Mouse (Mus musculus): ENCODE measurements around the gene Tgfbr1. TPM values are rescaled to one million over a fixed set of nuclear protein-coding genes. Genes with fewer than 3 reads are reported as not detected.
"Not testable (repeated sequence)": the region's sequence is repeated elsewhere in the genome, so short reads cannot be mapped to it uniquely, and the experiment has no call there.

Tgfbr1 gene
- polyA plus RNA-seq, 1 experiment from 2014 or later: 63.2 TPM

DNA sequence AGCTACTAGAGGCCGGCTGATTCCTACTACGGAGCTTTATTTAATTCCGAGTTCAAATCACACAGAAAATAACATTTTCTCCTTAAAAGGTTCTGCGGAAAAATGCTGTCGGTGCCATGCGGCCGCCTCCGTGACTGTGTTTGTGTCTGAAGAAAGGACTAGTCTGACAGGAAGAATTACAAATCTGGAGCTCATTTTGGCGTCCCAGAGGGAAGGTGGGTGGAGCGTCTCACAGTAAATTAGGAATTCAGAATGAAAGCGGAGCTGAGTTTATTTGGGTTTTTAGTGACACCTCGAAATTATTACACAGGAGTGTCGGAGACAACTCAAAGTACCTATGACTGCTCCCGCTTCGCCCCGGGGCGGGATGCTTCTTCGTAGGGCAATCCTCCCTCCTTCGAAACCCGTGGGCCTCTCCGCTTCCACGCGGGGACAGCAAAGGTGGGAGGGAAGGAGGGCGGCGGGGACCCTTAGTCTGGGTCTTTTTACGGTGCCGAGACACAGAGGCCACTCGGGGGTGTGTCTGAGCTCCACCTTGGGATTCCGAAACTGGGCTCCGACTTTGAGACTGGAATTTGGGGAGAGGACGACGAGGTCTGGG is 861 bp upstream of the Tgfbr1 start:
- H3K27ac ChIP-seq: 0 out of 2 replicates have a peak overlapping the region, but pooled peaks have one; percentile 0
- H3K4me2 ChIP-seq (replicated peaks): peak overlapping the region; percentile 87
- H3K9me3 ChIP-seq: no peaks in the 10 kb centered on the region
- peaks cover 39% of the 10 kb centered on the region for H3K4me1 ChIP-seq (replicated peaks)
- 1% methylated on average over 32 of the region's 32 CpGs for WGBS
- no peaks in the 10 kb centered on the region for H3K27me3 ChIP-seq
- H3K9ac ChIP-seq (replicated peaks): peak overlapping the region; percentile 98
- no peaks in the 10 kb centered on the region for H3K36me3 ChIP-seq
- no peak for ATAC-seq
- H3K4me3 ChIP-seq (replicated peaks): peak overlapping the region; percentile 89

DNA sequence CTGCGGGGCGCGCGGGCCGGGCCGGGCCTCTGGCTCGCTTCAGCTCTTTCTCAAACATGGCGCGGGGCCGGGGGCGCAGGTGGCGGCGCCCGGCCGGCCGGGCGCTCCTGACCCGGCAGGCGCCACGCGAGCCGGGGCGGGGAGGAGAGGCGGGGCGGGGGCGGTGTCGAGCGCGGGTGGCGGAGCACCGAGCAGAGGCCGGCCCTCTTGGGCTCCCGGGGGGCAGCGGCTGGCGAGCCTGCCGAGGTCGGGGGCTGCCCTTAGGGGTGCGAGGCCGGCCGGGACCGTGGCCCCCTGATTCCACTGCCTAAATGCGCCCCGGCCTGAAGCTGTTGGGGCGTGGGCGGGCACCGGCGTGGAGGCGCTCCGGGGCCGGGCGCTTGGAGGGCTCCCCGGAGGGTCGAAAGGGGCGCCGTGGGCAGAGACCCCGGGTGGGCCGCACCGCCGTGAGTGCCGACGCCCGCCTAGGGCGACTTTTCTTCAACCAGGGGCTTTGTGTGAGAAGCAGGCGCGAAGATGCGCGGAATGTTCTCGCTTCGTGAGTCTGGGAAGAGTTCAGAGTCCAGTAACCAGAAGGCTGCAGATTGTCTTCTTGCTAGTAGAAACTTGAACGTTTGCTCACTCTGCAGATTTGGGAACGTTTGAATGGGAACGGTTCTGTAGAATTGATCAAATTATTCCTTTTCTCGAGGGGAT is 542 bp downstream of the Tgfbr1 start:
- no peaks in the 10 kb centered on the region for H3K36me3 ChIP-seq
- peak overlapping the region; percentile 87 for H3K4me2 ChIP-seq (replicated peaks)
- no peaks in the 10 kb centered on the region for H3K27me3 ChIP-seq
- H3K27ac ChIP-seq: peak overlapping the region; percentile 95
- ATAC-seq: peak; percentile 82
- H3K9me3 ChIP-seq: no peaks in the 10 kb centered on the region
- H3K4me3 ChIP-seq (replicated peaks): peak overlapping the region; percentile 89
- WGBS: under 1% methylated on average over 39 of the region's 73 CpGs
- peaks cover 41% of the 10 kb centered on the region for H3K4me1 ChIP-seq (replicated peaks)
- peak overlapping the region; percentile 98 for H3K9ac ChIP-seq (replicated peaks)

DNA sequence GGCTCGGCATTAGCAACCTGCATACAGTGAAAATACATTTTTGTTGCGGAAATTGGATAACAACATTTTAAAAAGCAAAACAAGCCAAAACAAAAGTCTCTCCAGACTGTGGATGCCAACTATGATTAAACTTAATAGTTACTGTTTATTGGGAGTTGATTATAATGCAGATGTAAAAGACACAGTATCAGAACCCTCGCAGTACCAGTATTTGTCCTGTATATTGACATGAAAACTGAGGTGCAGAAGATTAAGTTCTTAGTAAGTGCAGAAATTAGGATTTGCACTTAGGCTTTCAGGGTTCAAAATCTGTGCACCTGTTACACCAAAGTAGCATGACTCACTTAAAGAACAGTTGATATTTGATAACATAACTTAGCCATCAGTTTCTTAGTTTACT is 1.3 kb downstream of the Tgfbr1 start:
- H3K36me3 ChIP-seq: no peaks in the 10 kb centered on the region
- H3K4me2 ChIP-seq (replicated peaks): peak overlapping the region; percentile 87
- peak overlapping the region; percentile 98 for H3K9ac ChIP-seq (replicated peaks)
- H3K4me1 ChIP-seq (replicated peaks): peaks cover 44% of the 10 kb centered on the region
- no peaks in the 10 kb centered on the region for H3K27me3 ChIP-seq
- no peak for ATAC-seq
- peak overlapping the region; percentile 89 for H3K4me3 ChIP-seq (replicated peaks)
- WGBS: 30% methylated on average over 3 of the region's 3 CpGs
- H3K9me3 ChIP-seq: no peaks in the 10 kb centered on the region
- no peak overlapping the region for H3K27ac ChIP-seq

DNA sequence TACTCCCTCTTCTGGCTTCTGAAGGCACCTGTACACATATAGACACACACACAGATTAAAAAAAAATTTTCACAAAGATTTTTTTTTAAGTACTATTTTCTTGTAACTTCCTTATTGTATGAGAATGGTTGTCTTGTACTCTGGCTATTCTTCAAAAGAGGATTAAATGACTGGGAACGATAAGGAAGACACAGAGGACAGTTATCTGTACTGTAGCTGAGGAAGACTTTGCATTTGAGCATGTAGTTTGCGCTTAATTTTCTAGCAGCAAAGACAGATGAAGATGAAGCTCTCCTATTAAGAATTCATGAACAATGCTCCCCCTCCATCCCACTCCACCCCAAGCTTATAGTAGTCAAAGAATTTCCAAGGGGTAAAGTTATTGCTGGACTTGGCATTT is 9.6 kb downstream of the Tgfbr1 start:
- no peak overlapping the region for H3K4me3 ChIP-seq (replicated peaks)
- WGBS: 87% methylated on average over 2 of the region's 2 CpGs
- ATAC-seq: no peak

DNA sequence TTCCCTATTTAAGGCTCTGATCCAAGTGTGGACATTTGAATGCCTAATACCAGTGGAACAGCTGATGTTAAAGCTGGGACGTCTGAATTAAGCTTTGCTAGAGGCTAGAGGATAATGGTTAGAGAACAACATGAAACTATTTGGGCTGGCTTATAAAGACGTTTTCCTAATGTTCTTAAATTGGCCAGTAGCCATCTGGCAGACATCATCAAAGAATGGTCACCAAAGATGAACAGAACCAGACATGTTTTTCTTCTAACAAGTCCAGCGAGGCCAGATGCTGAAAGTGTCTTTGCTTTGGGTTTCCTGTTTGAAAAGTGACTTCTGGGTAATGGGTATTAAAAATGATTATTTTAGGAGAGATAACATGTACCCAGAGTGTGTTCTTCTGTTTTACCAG is 10.1 kb downstream of the Tgfbr1 start:
- no peaks in the 10 kb centered on the region for H3K36me3 ChIP-seq
- no peak overlapping the region for H3K27ac ChIP-seq
- no peaks in the 10 kb centered on the region for H3K27me3 ChIP-seq
- ATAC-seq: no peak
- H3K9me3 ChIP-seq: no peaks in the 10 kb centered on the region
- no peak overlapping the region for H3K4me3 ChIP-seq (replicated peaks)
- 60% methylated on average over 3 of the region's 3 CpGs for WGBS
- 0 out of 2 replicates have a peak, but pooled peaks cover 12% of the 10 kb centered on the region for H3K4me1 ChIP-seq (replicated peaks)
- H3K4me2 ChIP-seq (replicated peaks): no peak overlapping the region
- H3K9ac ChIP-seq (replicated peaks): no peak overlapping the region

More for the DNA sequence above, 9.6 kb downstream of the Tgfbr1 start:
- Histone ChIP-seq H3K4me1 (replicated peaks) (0 out of 2 replicates have a peak, but pooled peaks cover 12% of the 10 kb centered on the region), H3K27ac (no peak overlapping the region), H3K9me3 (no peaks in the 10 kb centered on the region), H3K4me2 (replicated peaks) (no peak overlapping the region), H3K36me3 (no peaks in the 10 kb centered on the region), H3K27me3 (no peaks in the 10 kb centered on the region), H3K9ac (replicated peaks) (no peak overlapping the region)

DNA sequence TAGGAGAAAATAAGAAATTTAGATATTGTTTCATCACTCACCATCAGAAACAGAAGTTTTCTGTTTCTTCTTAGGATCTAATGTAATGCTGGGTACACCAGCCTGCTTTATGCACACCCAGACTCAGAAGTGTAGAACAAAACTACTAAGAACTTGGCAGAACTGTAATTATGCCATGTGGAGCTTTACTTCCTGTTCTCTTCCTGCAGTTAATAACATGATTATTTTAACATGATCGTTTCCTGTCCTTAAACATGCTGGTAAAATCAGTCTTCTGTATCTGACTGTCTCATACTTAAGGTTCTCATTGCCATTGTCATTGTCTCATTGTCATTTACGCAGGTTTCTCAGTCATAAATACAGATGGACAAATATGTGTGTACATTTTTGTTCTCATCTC is 15.7 kb downstream of the Tgfbr1 start:
- H3K9me3 ChIP-seq: no peaks in the 10 kb centered on the region
- ATAC-seq: no peak
- H3K36me3 ChIP-seq: no peaks in the 10 kb centered on the region
- no peak overlapping the region for H3K4me3 ChIP-seq (replicated peaks)
- H3K27ac ChIP-seq: no peak overlapping the region
- no peak overlapping the region for H3K9ac ChIP-seq (replicated peaks)
- no peaks in the 10 kb centered on the region for H3K4me1 ChIP-seq (replicated peaks)
- no peaks in the 10 kb centered on the region for H3K27me3 ChIP-seq
- H3K4me2 ChIP-seq (replicated peaks): no peak overlapping the region
- 96% methylated on average over 2 of the region's 2 CpGs for WGBS

DNA sequence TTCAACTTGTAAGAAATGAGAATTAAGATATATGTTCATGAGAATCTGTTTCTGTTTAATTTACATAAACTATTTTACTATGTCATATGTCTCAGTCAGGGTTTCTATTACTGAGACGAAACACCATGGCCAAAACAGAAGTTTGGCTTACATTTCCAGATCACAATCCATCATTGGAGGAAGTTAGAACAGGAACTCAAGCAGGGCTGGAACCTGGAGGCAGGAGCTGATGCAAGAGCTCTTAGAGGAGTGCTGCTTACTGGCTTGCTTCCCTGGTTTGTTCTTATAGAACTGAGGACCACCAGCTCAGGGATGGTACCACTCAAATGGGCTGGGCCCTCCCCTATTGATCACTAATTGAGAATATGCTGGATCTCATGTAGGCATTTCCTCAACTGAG is 25.7 kb downstream of the Tgfbr1 start:
- Histone ChIP-seq H3K27me3 (no peaks in the 10 kb centered on the region), H3K4me1 (replicated peaks) (no peaks in the 10 kb centered on the region), H3K36me3 (no peaks in the 10 kb centered on the region), H3K9ac (replicated peaks) (no peak overlapping the region), H3K4me2 (replicated peaks) (no peak overlapping the region), H3K4me3 (replicated peaks) (no peak overlapping the region), H3K27ac (no peak overlapping the region), H3K9me3 (no peaks in the 10 kb centered on the region)
- ATAC-seq: no peak
- WGBS: 94% methylated on average over 1 of the region's 1 CpGs

DNA sequence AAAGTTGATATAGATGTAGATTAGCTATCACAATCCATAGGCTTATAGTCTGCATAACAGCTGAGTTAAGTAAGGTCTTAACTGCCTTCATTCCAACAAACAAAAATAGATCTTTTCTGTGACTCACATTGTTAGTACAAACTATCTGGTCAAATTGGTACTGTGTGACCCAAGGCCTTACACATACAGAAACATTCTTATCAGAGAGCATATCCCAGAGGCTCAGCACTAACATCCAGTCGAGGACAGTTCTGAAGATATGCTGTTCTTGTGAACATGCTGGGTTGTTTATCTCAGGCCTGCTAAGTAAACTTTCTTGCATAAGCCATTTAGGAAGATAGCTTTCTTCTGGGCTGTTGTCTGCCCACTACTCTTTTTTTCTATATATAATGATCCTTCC is 29.4 kb downstream of the Tgfbr1 start:
- no peak for ATAC-seq
- H3K4me3 ChIP-seq (replicated peaks): no peak overlapping the region
- WGBS: 92% methylated on average over 1 of the region's 1 CpGs

DNA sequence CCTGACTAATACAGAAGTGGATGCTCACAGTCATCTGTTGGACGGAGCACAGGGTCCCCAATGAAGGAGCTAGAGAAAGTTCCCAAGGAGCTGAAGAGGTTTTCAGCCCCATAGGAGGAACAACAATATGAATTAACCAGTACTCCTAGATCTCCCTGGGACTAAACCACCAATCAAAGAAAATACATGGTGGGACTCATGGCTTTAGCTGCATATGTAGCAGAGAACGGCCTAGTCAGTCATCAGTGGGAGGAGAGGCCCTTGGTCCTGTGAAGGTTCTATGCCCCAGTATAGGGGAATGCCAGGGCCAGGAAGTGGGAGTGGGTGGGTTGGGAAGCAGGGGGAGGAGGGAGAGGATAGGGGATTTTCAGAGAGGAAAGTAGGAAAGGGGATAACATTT is 38.9 kb downstream of the Tgfbr1 start:
- not testable (repeated sequence) for H3K27ac ChIP-seq; H3K4me2 ChIP-seq (replicated peaks); H3K9ac ChIP-seq (replicated peaks); H3K27me3 ChIP-seq; H3K4me3 ChIP-seq (replicated peaks); H3K9me3 ChIP-seq; ATAC-seq; H3K4me1 ChIP-seq (replicated peaks)
- peaks cover 13% of the 10 kb centered on the region for H3K36me3 ChIP-seq
- WGBS: 90% methylated on average over 2 of the region's 2 CpGs

More for the DNA sequence above, 29.4 kb downstream of the Tgfbr1 start:
- Histone ChIP-seq H3K27ac (no peak overlapping the region), H3K36me3 (peaks cover 19% of the 10 kb centered on the region), H3K9me3 (peaks cover 6% of the 10 kb centered on the region; the same call in 1 of the 2 replicates), H3K4me2 (replicated peaks) (no peak overlapping the region), H3K27me3 (no peaks in the 10 kb centered on the region), H3K4me1 (replicated peaks) (no peaks in the 10 kb centered on the region), H3K9ac (replicated peaks) (no peak overlapping the region)

DNA sequence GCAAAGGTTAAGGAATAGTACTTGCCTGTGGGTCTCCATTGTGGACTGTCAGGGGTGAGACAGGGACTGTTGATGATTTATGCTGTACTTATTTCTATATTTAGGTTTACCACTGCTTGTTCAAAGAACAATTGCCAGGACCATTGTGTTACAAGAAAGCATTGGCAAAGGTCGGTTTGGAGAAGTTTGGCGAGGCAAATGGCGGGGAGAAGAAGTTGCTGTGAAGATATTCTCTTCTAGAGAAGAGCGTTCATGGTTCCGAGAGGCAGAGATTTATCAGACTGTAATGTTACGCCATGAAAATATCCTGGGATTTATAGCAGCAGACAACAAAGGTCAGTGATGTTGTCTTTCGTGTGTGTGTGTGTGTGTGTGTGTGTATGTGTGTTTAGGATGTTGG is 43.2 kb downstream of the Tgfbr1 start:
- H3K9ac ChIP-seq (replicated peaks): no peak overlapping the region
- no peak overlapping the region for H3K27ac ChIP-seq
- H3K27me3 ChIP-seq: no peaks in the 10 kb centered on the region
- ATAC-seq: no peak
- WGBS: 94% methylated on average over 7 of the region's 7 CpGs
- no peak overlapping the region for H3K4me2 ChIP-seq (replicated peaks)
- H3K36me3 ChIP-seq: peaks cover 30% of the 10 kb centered on the region
- no peaks in the 10 kb centered on the region for H3K4me1 ChIP-seq (replicated peaks)
- H3K4me3 ChIP-seq (replicated peaks): no peak overlapping the region
- no peaks in the 10 kb centered on the region for H3K9me3 ChIP-seq

DNA sequence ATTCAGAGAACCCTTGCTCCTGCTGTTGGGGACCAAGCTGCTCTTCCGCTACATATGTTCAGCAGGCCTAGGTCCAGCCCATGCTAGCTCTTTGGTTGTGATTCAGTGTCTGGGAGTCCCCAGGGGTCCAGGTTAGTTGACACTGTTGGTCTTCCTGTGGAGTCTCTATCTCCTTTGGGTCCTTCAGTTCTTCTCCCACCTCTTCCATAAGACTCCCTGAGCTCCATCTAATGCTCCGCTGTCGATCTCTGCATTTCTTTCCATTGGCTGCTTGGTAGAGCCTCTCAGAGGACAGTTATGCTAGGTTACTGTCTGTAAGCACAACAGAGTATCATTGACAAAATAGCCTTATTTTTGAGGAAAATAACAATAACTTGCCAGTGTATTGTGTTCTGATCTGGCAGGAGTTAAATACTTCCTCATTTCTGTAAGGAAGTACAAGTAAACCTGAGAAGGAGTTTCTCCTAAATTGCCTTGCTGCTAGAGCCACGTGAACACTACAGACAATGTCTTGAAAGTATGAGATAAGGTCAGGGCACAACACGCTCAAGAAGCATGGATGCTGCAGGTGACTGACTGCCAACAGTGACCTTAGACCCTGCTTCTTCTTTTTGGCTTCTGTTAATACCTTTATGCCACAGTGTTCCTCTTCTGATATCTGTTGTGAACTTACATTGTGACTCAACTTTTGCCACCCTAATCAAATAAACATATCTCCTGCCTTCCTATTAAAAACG is 45.1 kb downstream of the Tgfbr1 start:
- 97% methylated on average over 6 of the region's 6 CpGs for WGBS
- no peak for ATAC-seq
- H3K4me2 ChIP-seq (replicated peaks): no peak overlapping the region
- no peak overlapping the region for H3K4me3 ChIP-seq (replicated peaks)
- peaks cover 43% of the 10 kb centered on the region for H3K36me3 ChIP-seq
- H3K9me3 ChIP-seq: no peaks in the 10 kb centered on the region
- no peaks in the 10 kb centered on the region for H3K27me3 ChIP-seq
- H3K27ac ChIP-seq: no peak overlapping the region
- H3K4me1 ChIP-seq (replicated peaks): no peaks in the 10 kb centered on the region
- H3K9ac ChIP-seq (replicated peaks): no peak overlapping the region

DNA sequence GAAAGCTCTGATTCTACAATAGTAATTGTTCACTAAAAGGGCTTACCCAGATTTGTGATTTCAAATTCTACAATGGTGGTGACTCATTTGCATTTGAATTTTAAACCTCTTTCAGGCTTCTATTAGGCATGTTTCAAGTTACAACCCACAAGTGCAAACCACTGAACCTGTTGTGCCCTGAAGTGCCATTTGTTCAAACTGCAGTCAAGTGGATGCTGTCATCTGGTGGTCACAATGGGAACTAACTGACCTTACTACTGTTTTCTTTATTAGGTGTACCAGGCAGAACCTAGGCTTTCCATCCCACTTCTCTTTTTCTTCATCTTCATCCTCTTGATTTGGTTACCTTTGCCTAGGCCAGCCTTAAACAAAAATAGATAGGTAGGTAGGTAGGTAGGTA is 46.8 kb downstream of the Tgfbr1 start:
- no peaks in the 10 kb centered on the region for H3K4me1 ChIP-seq (replicated peaks)
- no peak for ATAC-seq
- no peaks in the 10 kb centered on the region for H3K9me3 ChIP-seq
- no peak overlapping the region for H3K4me2 ChIP-seq (replicated peaks)
- H3K9ac ChIP-seq (replicated peaks): no peak overlapping the region
- H3K27ac ChIP-seq: no peak overlapping the region
- H3K27me3 ChIP-seq: no peaks in the 10 kb centered on the region
- peaks cover 45% of the 10 kb centered on the region for H3K36me3 ChIP-seq
- no peak overlapping the region for H3K4me3 ChIP-seq (replicated peaks)
